Mouse (Mus musculus): ENCODE measurements around the gene Tor4a. TPM values are rescaled to one million over a fixed set of nuclear protein-coding genes. Genes with fewer than 3 reads are reported as not detected.
A peak's percentile ranks its signal among the peaks of the same experiment; 100 is the strongest.

Tor4a gene
- total RNA-seq, 2 experiments from 2014 or later, result 5.6 to 6.5 TPM

DNA sequence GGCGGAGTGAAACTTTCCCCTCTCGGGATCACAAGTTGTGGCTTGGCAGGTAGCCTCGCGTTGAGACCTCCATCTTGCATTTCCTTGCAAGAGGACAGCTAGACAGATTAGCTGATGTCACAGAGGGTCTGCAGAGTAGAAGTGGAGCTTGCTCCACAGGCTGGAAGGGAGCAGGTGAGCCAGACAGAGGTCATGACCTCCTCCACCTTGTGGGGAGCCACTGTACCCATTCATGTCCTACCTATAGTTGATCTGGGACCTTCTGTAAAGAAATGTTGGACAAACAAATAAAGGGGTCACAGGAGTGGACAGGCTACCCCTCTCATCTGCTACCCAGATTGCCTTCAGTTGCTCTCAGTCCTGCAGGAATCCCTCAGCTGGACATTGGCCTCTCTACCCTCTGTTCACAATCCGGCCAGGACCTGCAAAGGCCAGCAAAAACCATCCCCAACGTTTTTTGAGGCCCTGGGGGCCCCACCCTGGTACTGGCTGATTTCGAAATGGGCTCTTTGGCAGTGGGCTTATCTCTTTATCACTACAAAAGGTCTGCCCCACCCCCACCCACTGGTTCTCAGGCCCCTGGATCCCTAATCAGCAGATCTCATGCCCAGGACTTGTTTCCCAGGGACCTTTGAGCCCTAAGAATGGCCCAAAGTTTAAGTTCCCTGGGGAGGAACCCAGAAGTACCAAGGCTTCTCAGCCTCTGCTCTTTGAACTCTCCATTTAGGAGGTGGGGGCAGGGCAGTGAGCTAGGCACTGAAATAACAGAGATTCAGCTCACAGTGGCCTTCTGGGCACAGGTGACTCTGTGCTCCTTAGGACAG lies 21.6 kb downstream of the Tor4a start:
- DNase-seq, result no peak
- intact Hi-C loops (cut with DNase I), result no loop called here

DNA sequence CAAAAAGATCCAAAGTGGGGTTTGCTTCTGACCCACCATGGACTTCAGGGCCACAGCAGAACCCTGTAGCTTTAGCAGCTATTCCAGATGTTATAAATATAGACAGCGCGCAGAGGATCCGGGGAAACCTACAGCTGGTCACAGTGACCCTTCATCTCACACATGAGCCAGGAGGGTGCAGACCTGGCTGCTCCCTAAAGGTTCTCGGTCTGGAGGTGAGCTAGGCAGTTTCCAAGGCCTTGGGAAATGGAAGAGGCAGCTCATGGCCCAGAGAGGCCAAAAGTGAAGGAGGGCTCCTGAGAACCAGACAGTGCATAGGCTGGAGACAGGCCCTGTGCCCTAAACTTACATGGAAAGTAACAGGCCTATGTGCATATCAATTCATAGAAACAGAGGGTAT lies 22.9 kb downstream of the Tor4a start:
- intact Hi-C loops (cut with DNase I), result no loop called here
- no peak for DNase-seq

GRCm38 (mm10) chr2:25172629-25173028 lies 24.1 kb downstream of the Tor4a start:
- no peak for DNase-seq

DNA sequence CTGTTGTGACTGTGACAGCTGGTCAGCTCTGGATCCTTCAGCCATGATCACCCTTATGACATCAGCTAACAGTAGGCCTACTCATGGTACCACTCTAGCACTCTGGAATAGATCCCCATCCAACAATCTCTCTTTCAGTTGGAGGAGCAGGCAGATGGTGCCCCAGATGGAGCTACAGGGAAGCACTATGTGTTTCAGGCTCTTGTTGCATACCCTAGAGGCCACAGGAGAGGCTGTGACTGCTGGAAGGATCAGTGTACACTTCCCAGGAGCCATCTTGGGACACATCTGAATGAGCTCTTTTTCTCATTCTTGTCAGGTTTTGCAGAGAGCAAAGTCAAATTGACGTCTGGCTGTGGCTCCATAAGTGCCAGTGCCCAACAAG lies 24.9 kb downstream of the Tor4a start:
- intact Hi-C loops (cut with DNase I), result no loop called here
- no peak for DNase-seq

More at GRCm38 (mm10) chr2:25172629-25173028, 24.1 kb downstream of the Tor4a start:
- intact Hi-C loops (cut with DNase I), result no loop called here

DNA sequence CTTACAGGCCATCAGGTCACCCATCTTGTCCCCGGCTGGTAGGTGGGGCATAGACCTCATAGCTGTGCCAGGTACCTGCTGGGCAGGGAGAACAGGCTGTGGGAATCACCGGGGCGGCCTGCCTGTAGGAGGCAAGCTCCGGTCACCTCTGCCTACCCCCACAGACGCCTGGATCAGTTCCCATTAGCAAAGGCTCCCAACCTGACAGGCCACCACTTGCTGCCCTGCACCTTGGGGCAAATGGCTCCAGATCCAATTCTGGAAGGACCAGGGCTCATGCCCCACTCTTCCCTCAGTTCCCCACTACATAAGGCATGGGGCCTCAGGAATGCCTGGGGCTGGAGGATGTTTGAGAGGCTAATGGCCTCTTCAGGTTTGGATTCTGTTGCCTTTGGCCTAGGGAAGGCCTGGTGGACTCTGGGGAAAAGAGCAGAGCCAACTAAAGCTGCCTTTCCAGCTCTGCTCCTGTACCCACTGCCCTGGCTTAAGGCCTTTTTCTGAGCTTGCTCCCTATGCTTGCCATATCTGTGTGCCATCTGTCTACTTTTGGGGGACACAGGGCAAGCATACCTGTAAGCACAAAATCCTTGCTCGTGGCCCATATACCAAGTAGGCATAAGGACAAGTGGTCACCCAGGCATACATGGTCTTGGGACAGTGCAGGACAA lies 25.5 kb downstream of the Tor4a start:
- no peak for DNase-seq

DNA sequence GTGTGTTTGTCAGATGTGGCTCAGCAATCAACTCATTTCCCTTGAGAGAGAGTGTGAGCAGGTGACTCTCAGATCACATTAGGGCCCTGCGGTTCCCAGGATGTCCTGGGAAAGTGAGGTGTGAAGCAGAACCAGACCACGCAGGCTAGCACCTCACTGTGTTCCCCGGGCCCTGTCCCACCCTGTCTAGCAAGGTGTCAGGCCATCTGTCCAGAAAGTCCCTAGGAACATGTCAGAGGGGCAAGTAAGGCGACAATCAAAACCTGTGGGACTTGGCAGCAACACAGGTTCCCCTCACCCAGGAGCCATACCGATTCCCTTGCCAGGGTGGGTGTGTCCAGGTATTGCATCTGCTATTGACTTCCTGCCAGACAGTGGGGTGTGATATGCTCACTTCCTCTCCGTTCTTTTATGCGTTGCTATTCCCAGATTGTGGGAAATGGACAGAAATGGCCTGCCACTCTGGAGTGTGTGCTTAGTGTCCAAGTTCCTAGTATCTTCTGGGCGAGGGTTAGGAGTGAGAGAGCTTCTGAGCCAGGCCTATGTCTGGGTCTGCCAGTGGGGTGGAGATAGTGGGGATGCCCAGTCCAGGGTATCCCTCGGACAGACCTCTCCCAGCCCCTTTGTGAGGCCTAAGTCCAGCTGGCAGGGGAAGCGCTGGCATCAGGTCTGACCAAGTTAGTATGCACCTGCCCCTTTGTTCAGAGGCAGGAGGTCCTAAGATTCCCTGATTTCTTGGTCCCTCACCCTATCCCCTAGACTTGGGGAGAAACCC lies 26.2 kb downstream of the Tor4a start:
- peak; percentile 35 to 40 for DNase-seq
- intact Hi-C loops (cut with DNase I), result no loop called here

More for the DNA sequence above, 25.5 kb downstream of the Tor4a start:
- intact Hi-C loops (cut with DNase I), result no loop called here

DNA sequence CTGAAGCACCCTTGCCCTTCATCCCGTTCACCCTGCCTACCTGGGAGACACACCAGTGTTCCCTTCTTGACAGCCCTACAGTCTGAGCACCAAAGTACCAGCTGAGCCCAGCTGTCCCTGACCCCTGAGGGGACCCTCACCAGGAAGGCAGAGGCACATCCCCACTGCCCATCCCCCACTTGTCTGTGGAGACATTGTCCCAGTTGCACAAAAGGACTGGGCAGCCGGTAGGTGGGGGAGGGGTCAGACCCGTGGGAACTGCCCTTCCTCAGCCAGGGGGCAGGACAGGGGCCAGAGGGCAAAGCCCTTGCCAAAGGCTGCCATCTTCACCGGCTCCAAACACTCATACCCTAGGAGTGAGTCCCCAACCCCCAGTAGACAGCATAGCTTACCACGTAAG lies 26.9 kb downstream of the Tor4a start:
- intact Hi-C loops (cut with DNase I), result no loop called here
- no peak for DNase-seq

- no peak for DNase-seq
- intact Hi-C loops (cut with DNase I), result no loop called here
Observed at GRCm38 (mm10) chr2:25168665-25168978, 28.1 kb downstream of the Tor4a start.

GRCm38 (mm10) chr2:25167919-25168664 lies 28.6 kb downstream of the Tor4a start:
- intact Hi-C loops (cut with DNase I), result no loop called here
- DNase-seq, result peak; percentile 80 to 82

GRCm38 (mm10) chr2:25167481-25167880 lies 29.2 kb downstream of the Tor4a start:
- intact Hi-C loops (cut with DNase I), result no loop called here
- DNase-seq, result no peak

GRCm38 (mm10) chr2:25157655-25158054 lies 39.0 kb downstream of the Tor4a start:
- intact Hi-C loops (cut with DNase I), result loop anchor here (1.0 to 2.0 kb wide), 2 partner anchors 30 to 59 kb away; no protein-coding TSS in a partner anchor
- peak in 1 of 2 experiments; percentile 72 for DNase-seq

- no peak for DNase-seq
- intact Hi-C loops (cut with DNase I), result loop anchor here (1.0 to 2.0 kb wide), 2 partner anchors 30 to 58 kb away; no protein-coding TSS in a partner anchor
Observed at GRCm38 (mm10) chr2:25156990-25157389, 39.7 kb downstream of the Tor4a start.

- intact Hi-C loops (cut with DNase I), result loop anchor here (2.0 kb wide), 1 partner anchor 57 kb away; no protein-coding TSS in a partner anchor
Observed at GRCm38 (mm10) chr2:25156177-25156576, 40.5 kb downstream of the Tor4a start.

DNA sequence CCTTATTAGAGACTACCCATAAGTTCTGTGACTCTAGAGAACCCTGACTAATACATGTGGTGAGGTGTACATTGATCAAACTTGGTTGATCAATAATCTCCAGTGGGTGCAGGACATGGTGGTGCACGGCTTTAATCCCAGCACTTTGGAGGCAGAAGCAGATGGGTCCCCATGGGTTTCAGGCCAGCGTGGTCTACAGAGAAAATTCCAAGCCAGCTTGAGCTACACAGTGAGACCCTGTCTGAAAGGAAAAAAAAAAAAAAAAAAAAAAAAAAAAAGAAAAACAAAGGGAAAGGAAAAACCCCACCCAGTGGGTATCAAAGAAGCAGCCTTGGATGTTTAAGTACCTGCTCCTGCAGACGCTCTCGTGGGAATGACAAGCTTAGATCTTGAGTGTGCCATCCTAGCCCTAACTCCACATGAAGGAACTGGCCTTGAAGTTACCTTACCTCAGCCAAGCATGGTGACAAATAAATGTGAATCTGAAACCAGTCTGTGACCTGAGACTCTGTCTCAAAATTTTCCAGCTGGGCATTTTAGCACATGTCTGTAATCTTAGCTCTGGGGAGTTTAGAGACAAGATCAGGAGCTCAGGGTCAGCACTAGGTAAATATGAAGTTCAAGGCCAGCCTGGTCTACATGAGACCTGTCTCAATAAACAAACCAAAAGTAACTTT lies 45.3 kb downstream of the Tor4a start:
- intact Hi-C loops (cut with DNase I), result no loop called here
- DNase-seq, result no peak

More at GRCm38 (mm10) chr2:25156177-25156576, 40.5 kb downstream of the Tor4a start:
- no peak for DNase-seq

DNA sequence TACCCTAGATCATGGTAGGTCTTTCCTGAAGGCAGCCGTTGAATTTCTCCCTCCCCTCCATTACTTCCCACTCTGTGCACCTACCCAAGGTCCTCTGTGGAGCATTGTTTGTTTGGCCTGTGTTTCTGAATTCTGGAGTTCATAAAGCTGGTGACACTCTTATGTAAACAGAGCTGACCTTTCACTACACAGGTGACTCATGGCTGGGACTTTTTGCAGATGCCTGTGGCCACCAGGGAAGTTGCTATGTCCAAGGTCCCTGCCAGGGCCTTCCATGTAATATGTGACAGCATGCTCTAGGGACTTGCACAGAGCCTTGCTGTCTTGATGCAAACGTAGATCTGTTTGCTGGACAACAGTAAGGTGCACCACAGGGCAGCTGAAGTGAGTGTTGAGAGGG lies 47.0 kb downstream of the Tor4a start:
- DNase-seq, result no peak

GRCm38 (mm10) chr2:25147892-25148291 lies 48.8 kb downstream of the Tor4a start:
- intact Hi-C loops (cut with DNase I), result no loop called here
- DNase-seq, result no peak

More for the DNA sequence above, 47.0 kb downstream of the Tor4a start:
- intact Hi-C loops (cut with DNase I), result no loop called here

GRCm38 (mm10) chr2:25147398-25147797 lies 49.3 kb downstream of the Tor4a start:
- intact Hi-C loops (cut with DNase I), result no loop called here
- DNase-seq, result no peak

DNA sequence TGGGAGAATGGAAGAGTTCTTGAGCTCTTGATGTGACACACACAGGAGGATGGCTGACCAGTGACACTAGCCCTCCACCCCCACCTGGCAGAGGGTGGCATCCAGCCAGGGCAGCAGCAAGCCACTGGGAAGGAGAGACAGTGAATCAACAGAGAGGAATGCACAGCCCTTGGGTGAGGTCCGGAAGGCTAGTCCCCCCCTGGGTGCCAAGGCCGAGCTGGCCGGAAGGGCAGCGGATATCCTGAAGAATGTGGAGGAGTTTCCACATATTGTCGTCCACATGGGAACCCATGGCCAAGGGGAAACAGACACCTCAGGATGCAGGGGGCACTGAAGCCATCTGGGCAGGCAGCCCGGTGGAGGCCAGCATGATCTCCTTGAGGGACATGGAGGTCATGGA lies 51.3 kb downstream of the Tor4a start:
- peak; percentile 52 to 69 for DNase-seq
- intact Hi-C loops (cut with DNase I), result no loop called here
